Mouse (Mus musculus) adrenal gland, adult 2 months (tissue): ENCODE measurements at regions not wholly inside any gene's neighbourhood (a gene's known extent, or its start where the extent isn't known, plus 50 kb on each side); places are given as distances from the start of the nearest gene placed in this dataset.
"Not testable (repeated sequence)": the region's sequence is repeated elsewhere in the genome, so short reads cannot be mapped to it uniquely, and the experiment has no call there.

Source experiments
- DNase-seq: peaks from one replicate; pipeline ENCODE4 v3.0.0; 2021

- no peak for DNase-seq
These were observed 698.5 kb downstream of the Triml1 start for GRCm38 (mm10) chr8:42442786-42443185.

GRCm38 (mm10) chr8:42402632-42403031, 738.7 kb downstream of the Triml1 start:
- no peak for DNase-seq

GRCm38 (mm10) chr8:42396886-42397285, 744.4 kb downstream of the Triml1 start:
- DNase-seq: no peak

GRCm38 (mm10) chr8:42388816-42389215, 752.5 kb downstream of the Triml1 start:
- DNase-seq: no peak

DNA sequence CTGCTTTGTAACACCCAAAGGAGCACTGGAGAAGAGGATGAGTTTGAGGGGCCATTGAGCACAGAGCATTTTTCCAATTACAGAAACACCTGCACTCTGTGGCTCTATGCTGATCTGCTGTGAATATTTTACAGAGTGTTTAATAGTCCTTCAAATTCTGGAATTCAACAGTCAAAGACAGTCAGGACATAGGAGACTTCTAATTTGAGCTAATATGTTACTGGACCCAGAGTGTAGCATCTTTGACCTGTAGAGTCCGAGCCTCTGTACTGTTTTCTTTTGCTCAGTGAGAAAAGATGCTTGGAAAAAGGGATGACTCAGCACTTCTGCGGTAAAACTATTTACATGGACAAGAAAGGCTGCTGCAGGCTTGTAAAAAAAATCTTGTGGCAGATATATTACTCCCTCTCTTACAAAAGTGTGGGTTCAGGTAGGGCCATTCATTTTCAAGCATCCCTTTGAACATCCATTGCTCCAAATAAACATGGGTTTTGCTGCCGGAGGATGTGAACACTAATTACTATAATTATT, 793.1 kb downstream of the Triml1 start:
- no peak for DNase-seq

- DNase-seq: no peak
These were observed 806.6 kb downstream of the Triml1 start for GRCm38 (mm10) chr8:42334708-42335107.

DNA sequence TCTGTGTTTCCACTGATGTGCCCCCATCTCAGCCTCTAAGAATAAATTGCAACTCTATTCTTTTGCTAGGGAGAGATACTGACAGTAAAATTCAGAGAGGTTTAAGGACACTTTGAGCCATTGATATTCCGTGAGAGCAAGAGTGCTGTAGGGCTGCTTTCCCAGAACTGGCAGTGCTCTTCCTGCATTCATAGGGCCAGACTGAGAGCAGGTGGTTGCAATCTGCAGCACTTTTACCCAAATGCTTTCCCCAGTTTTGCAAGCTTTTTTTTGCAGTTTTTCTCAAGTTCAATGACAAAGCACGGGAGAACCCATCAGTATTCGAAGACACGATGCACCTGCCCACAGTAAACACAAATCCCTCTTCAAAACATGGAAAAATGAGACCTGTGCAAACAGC, 816.6 kb downstream of the Triml1 start:
- no peak for DNase-seq

DNA sequence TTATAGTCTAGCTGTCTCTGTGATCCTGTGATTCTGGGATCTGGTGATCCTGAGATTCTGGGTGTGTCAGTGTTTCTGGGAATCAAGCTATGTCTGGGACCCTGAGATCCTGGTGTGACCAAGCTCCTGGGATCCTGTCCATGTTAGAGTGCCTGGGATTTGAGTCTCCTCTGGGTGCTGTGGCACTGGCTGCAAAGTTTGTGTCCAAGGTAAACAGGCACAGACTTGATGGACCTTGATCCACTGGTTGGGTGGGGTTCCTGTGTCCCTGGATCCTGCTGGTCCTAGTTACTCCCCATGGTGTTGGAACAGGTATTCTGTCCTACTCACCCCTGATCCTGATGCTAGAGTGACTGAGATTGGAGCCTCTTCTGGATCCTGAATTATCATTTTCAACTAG, 818.4 kb downstream of the Triml1 start:
- no peak for DNase-seq

GRCm38 (mm10) chr8:42311060-42311459, 830.2 kb downstream of the Triml1 start:
- no peak for DNase-seq

GRCm38 (mm10) chr8:42291392-42291791, 849.9 kb downstream of the Triml1 start:
- DNase-seq: no peak

DNA sequence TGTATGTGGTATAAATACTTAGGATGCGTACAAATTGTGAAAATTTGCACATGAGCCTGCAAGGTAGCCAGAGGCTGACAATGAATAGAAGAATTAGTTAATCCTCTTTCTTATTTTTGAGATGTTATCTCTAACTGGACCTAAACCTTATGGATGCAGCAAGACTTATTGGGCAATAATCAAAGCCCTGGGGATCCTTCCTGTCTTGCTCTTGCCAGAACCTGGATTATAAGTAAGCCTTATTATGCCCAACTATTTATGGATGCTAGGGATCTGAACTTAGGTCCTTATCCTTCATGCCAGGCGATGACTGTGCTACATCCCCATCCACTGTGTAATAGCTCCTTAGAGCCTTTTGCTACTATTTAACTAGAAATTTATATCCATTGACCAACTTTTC, 859.3 kb downstream of the Triml1 start:
- no peak for DNase-seq

DNA sequence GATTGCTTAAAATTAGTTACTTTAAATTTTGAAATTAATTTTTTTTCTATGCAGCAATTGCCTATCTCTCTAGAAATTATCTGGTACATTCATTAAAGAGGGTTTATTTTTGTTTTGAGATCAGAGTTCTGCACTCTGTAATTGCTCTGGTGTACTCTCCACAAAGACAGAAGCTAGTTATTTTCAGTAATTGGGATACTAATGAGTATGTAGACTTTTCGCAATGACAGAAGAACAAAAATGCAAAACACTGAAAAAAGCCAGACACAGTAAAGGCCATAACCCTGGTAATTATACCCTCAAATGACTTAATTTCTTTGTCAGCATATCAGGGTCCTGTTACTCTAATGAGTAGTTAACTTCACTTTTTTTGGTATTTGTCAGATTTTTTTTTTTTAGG, 836.5 kb upstream of the Frg1 start:
- DNase-seq: no peak

- not testable (repeated sequence) for DNase-seq
These were observed 825.4 kb upstream of the Frg1 start for GRCm38 (mm10) chr8:42242321-42242720.

DNA sequence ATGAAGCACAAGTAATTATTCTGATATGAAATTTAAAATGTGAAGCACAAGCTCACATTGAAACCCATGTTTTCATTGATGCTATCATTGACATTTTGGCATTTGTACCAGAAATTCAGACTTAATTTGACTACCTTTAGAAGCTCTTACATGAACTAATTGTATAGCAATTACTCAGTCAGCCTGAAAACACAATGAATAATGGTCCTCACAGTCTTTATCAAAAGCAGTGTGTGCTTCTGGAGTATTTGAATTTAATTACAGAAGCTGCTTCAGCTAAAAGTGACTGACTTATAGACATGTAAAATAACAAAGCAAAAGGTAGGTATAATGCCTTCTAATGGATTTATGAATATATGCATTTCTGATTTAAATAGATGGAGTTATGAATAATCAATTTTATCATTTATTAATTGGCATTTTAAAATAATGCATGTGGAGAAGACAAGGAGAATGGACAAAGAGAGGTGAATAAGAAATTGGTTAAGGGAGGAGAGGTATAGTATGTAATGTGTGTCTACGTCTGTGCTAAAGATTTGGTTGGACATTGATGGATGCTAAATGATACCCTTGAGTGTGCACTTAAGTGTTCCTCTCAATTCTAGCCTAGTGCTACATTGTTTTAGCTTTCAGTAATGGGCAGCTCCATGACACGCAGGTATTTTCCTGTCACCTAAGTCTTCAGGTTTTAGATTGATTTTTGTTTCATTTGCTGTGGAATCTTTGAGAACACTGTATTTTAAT, 803.2 kb upstream of the Frg1 start:
- no peak for DNase-seq

DNA sequence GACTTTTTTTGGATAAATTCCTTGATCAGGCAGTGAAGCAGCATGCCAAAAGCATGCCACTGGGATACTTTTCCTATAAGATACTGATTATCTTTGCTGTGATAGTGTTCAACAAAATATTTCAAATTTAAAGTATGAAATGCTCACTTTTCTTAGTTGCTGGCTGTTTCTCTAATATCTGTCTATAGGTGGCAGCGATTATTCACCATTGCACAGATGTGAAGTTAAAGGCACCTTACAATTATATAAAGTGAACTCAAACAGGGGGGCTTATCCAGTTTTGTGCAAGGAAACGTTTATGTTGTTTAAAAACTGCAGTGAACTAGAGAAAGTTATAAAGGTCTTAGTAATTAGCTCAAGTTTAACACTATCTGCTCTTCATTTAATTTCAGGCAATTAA, 794.1 kb upstream of the Frg1 start:
- DNase-seq: no peak

DNA sequence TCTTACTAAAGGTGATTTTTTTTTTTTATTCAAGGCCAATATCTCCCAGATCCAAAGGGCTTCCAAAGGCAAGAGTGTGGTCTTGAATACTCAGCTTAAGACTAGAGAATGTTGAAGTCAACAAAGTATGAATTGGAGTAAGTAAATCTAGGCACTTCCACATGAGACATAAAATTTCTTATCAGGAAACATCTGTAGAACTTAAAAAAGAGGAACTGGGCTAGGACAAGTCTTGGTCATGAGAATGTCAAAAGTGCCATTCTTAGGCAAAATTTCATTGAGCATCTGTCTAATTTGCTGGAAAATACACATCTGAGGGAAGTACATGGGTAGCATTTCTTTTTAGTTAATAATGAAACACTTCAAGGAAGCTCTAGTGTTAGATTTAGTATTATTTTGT, 793.1 kb upstream of the Frg1 start:
- no peak for DNase-seq

GRCm38 (mm10) chr8:42197257-42197656, 780.4 kb upstream of the Frg1 start:
- no peak for DNase-seq

GRCm38 (mm10) chr8:42193902-42194550, 777.2 kb upstream of the Frg1 start:
- no peak for DNase-seq

DNA sequence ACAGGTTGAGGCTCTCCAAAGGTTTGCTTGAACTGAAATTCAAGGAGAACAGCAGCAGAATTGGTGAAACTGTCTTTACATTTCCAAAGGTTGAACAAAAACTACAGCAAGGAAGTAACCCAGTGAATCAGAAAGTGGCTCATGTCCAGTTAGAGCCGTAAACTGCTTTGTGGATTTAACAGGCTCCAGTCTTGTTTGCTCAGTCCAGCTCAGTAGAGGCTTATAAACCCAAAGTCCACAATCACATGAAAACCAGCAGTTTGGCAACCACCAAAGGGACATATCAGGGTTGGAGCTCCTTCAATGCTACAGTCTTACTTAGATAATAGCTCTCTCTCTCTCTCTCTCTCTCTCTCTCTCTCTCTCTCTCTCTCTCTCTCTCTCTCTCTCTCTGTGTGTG, 770.2 kb upstream of the Frg1 start:
- DNase-seq: no peak

GRCm38 (mm10) chr8:42183288-42183878, 766.5 kb upstream of the Frg1 start:
- no peak for DNase-seq

GRCm38 (mm10) chr8:42162441-42162840, 745.6 kb upstream of the Frg1 start:
- no peak for DNase-seq

- no peak for DNase-seq
These were observed 740.1 kb upstream of the Frg1 start for GRCm38 (mm10) chr8:42157006-42157405.

GRCm38 (mm10) chr8:42156588-42156987, 739.7 kb upstream of the Frg1 start:
- DNase-seq: no peak
